Mouse (Mus musculus) olfactory bulb, adult 2 months (tissue): ENCODE results near the gene Pnkp.

Source experiments
- CTCF ChIP-seq: fragments of 200-500 bp; IDR thresholded peaks from 2 replicates; pipeline ENCODE4 v1.5.1; 2012; ENCODE audit warnings: low read depth, mild to moderate bottlenecking, low read length, moderate library complexity; ENCODE audit not compliant: insufficient read depth
- POLR2A ChIP-seq: fragments of 200-500 bp; IDR thresholded peaks from 2 replicates; pipeline ENCODE4 v1.6.1; 2012; ENCODE audit warnings: mild to moderate bottlenecking, low read depth, low read length, moderate library complexity; ENCODE audit not compliant: insufficient read depth

DNA sequence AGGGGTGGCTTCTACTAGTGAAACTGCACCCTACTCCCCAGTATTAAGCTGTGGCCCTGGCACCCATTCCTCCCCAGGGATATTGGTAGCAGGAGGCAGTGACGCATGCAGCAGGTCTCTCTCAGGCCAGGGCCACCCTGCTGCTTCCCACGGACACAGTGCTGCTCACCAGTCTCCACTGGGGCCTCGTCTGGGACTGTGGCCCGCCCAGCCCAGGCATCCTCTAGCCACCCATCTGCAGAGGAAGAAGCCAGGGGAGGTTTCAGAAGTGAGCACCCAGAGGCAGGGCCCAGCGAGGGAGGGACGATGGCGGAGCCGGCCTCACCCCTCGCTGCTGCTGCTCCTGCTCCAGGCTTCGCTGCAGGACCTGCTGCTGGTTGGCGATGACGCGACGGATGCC lies 6.3 kb downstream of the Pnkp start:
- TF ChIP-seq CTCF: no peak
- no peak for TF ChIP-seq POLR2A
